Mouse (Mus musculus) ES-E14 (cell line): ENCODE measurements around the gene Polr2b.

Experiments
- CHD2 ChIP-seq: IDR thresholded peaks from 2 replicates; pipeline ENCODE4 v1.6.1; 2014; ENCODE audit warnings: mild to moderate bottlenecking, low read depth, low read length, inconsistent platforms
- HCFC1 ChIP-seq: IDR thresholded peaks from 2 replicates; pipeline ENCODE4 v1.6.1; 2012; ENCODE audit warnings: low read length, inconsistent platforms, borderline replicate concordance; ENCODE audit not compliant: insufficient read depth
- MAFK ChIP-seq: IDR thresholded peaks from 2 replicates; pipeline ENCODE4 v1.6.1; 2014; ENCODE audit warnings: mild to moderate bottlenecking, low read depth, low read length, inconsistent platforms; ENCODE audit not compliant: insufficient read depth
- ZNF384 ChIP-seq: IDR thresholded peaks from 2 replicates; pipeline ENCODE4 v1.6.1; 2012; ENCODE audit warnings: low read depth, low read length, inconsistent platforms

DNA sequence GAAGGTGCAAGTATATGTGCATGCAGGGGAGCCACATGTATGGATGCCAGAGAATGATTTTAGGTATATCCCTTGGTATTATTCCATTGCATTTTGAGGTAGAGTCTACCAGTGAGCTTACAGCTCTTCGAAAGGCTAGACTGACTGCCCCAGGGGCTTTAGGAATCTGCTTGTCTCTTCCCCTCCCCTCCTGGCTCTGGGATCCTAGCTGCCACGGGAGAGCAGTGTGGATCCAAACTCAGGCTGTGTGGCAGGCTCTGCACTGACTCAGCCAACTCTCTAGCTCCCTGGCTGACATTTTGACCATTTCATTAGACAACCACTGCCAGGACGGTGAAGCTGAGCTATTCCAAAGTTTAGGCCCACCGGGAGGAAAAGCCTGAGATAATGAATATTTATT is 65.6 kb downstream of the Polr2b start:
- TF ChIP-seq MAFK: no peak
- no peak for TF ChIP-seq CHD2
- TF ChIP-seq ZNF384: no peak
- no peak for TF ChIP-seq HCFC1
